ENCODE assay signal across 14 mouse cellular contexts in genomic region chr5:106205724-106206123, GRCm38 (mm10).
DNase-seq lines count a peak whose midpoint lies in the region; ATAC-seq and TF ChIP-seq lines count a peak whose summit lies in the region.
"Had no signal": no experiment of that assay in that cellular context is flagged by ENCODE, and none has a peak within 500 bp of the region (broad histone marks: within the 10 kb centered on the region; RNA-seq: fewer than 3 reads in every experiment).

No protein-coding gene starts in this region.

- no peaks in the 10 kb centered on the region for H3K27me3 ChIP-seq in forebrain, embryonic 11.5 days (ENCODE audit: control insufficient read depth, insufficient read depth, low read length)
- H3K27me3 ChIP-seq in limb, embryonic 12.5 days, result no peaks in the 10 kb centered on the region
- H3K27me3 ChIP-seq in neural tube, embryonic 12.5 days (replicated peaks), result no peaks in the 10 kb centered on the region
- H3K27me3 ChIP-seq in intestine, postnatal 0 days (replicated peaks; ENCODE audit: control insufficient read depth, insufficient read depth, low read length), result no peaks in the 10 kb centered on the region
- H3K27me3 ChIP-seq in kidney, embryonic 15.5 days, result no peaks in the 10 kb centered on the region
- H3K27me3 ChIP-seq: intestine, embryonic 15.5 days had no signal

- peak; percentile 70; the same call in 1 of the 2 replicates for ATAC-seq in forebrain, embryonic 11.5 days (replicated peaks; ENCODE audit: low FRiP score)
- ATAC-seq in limb, embryonic 12.5 days (ENCODE audit: insufficient number of reproducible peaks, insufficient read depth, low FRiP score, low TSS enrichment, low read depth), result no peak
- peak; percentile 75 for ATAC-seq in neural tube, embryonic 12.5 days (ENCODE audit: low FRiP score, low read depth)
- ATAC-seq in intestine, postnatal 0 days, result no peak
- ATAC-seq in kidney, embryonic 15.5 days (replicated peaks; ENCODE audit: low FRiP score), result no peak
- ATAC-seq: intestine, embryonic 15.5 days; Patski had no signal

- H3K4me1 ChIP-seq in forebrain, embryonic 11.5 days (replicated peaks; ENCODE audit: control insufficient read depth, insufficient read depth, low read length), result peaks cover 7% of the 10 kb centered on the region; the same call in 1 of the 2 replicates
- peaks cover 38% of the 10 kb centered on the region for H3K4me1 ChIP-seq in limb, embryonic 12.5 days (replicated peaks)
- peaks cover 13% of the 10 kb centered on the region for H3K4me1 ChIP-seq in neural tube, embryonic 12.5 days
- H3K4me1 ChIP-seq in intestine, postnatal 0 days (replicated peaks; ENCODE audit: control insufficient read depth, insufficient read depth, low read length), result no peaks in the 10 kb centered on the region
- H3K4me1 ChIP-seq in kidney, embryonic 15.5 days, result no peaks in the 10 kb centered on the region
- H3K4me1 ChIP-seq: intestine, embryonic 15.5 days; lung, embryonic 15.5 days had no signal

- H3K27ac ChIP-seq in forebrain, embryonic 11.5 days (ENCODE audit: low read depth, low read length), result no peak overlapping the region
- 0 out of 2 replicates have a peak overlapping the region, but pooled peaks have one; percentile 7 for H3K27ac ChIP-seq in limb, embryonic 12.5 days
- H3K27ac ChIP-seq in neural tube, embryonic 12.5 days, result no peak overlapping the region
- no peak overlapping the region for H3K27ac ChIP-seq in intestine, postnatal 0 days (ENCODE audit: low read depth, low read length)
- H3K27ac ChIP-seq in kidney, embryonic 15.5 days, result no peak overlapping the region
- H3K27ac ChIP-seq: intestine, embryonic 15.5 days; lung, embryonic 15.5 days had no signal

- no peaks in the 10 kb centered on the region for H3K9me3 ChIP-seq in forebrain, embryonic 11.5 days (ENCODE audit: control insufficient read depth, low read length)
- no peaks in the 10 kb centered on the region for H3K9me3 ChIP-seq in limb, embryonic 12.5 days
- H3K9me3 ChIP-seq in neural tube, embryonic 12.5 days, result no peaks in the 10 kb centered on the region
- no peaks in the 10 kb centered on the region for H3K9me3 ChIP-seq in intestine, postnatal 0 days (ENCODE audit: control insufficient read depth)
- H3K9me3 ChIP-seq in kidney, embryonic 15.5 days (replicated peaks), result no peaks in the 10 kb centered on the region
- H3K9me3 ChIP-seq: intestine, embryonic 15.5 days; lung, embryonic 15.5 days had no signal

- H3K4me3 ChIP-seq in forebrain, embryonic 11.5 days (ENCODE audit: low read depth, low read length), result no peak overlapping the region
- H3K4me3 ChIP-seq in limb, embryonic 12.5 days (replicated peaks), result no peak overlapping the region
- no peak overlapping the region for H3K4me3 ChIP-seq in neural tube, embryonic 12.5 days
- no peak overlapping the region for H3K4me3 ChIP-seq in intestine, postnatal 0 days (ENCODE audit: low read depth, low read length)
- H3K4me3 ChIP-seq in kidney, embryonic 15.5 days (replicated peaks), result no peak overlapping the region
- H3K4me3 ChIP-seq: intestine, embryonic 15.5 days; lung, embryonic 15.5 days had no signal

- DNase-seq in embryo, embryonic 10.5 days (ENCODE audit: low spot score), result peak; percentile 42
- DNase-seq in forebrain, embryonic 11.5 days (ENCODE audit: low spot score), result no peak
- DNase-seq in adrenal gland, postnatal 4 days (ENCODE audit: low spot score in 2 of 2), result no peak
- DNase-seq in layer of hippocampus, postnatal 25 days (ENCODE audit: extremely low spot score in 1 of 2, low spot score in 1 of 2), result no peak
- DNase-seq: adrenal gland, postnatal 14 days; cerebellum, adult 11 months; gastrocnemius, postnatal 14 days had no signal

- peak overlapping the region; percentile 43 for H3K9ac ChIP-seq in forebrain, embryonic 11.5 days (ENCODE audit: low read length)
- H3K9ac ChIP-seq in limb, embryonic 12.5 days (replicated peaks), result no peak overlapping the region
- H3K9ac ChIP-seq in neural tube, embryonic 12.5 days, result no peak overlapping the region
- no peak overlapping the region for H3K9ac ChIP-seq in intestine, postnatal 0 days (ENCODE audit: low read depth, low read length)
- H3K9ac ChIP-seq in kidney, embryonic 15.5 days, result no peak overlapping the region
- H3K9ac ChIP-seq: intestine, embryonic 15.5 days; lung, embryonic 15.5 days had no signal

- no peaks in the 10 kb centered on the region for H3K36me3 ChIP-seq in forebrain, embryonic 11.5 days (ENCODE audit: control insufficient read depth, insufficient read depth, low read length)
- no peaks in the 10 kb centered on the region for H3K36me3 ChIP-seq in limb, embryonic 12.5 days
- no peaks in the 10 kb centered on the region for H3K36me3 ChIP-seq in neural tube, embryonic 12.5 days
- H3K36me3 ChIP-seq in intestine, postnatal 0 days (ENCODE audit: control insufficient read depth, insufficient read depth), result no peaks in the 10 kb centered on the region
- no peaks in the 10 kb centered on the region for H3K36me3 ChIP-seq in kidney, embryonic 15.5 days
- H3K36me3 ChIP-seq: intestine, embryonic 15.5 days; lung, embryonic 15.5 days had no signal

- peak overlapping the region; percentile 33 for H3K4me2 ChIP-seq in forebrain, embryonic 11.5 days (ENCODE audit: low read depth, low read length, severe bottlenecking)
- peak overlapping the region; percentile 7; the same call in 1 of the 2 replicates for H3K4me2 ChIP-seq in limb, embryonic 12.5 days
- peak overlapping the region; percentile 25 for H3K4me2 ChIP-seq in neural tube, embryonic 12.5 days (replicated peaks)
- no peak overlapping the region for H3K4me2 ChIP-seq in intestine, postnatal 0 days (replicated peaks; ENCODE audit: low read depth)
- no peak overlapping the region for H3K4me2 ChIP-seq in kidney, embryonic 15.5 days
- H3K4me2 ChIP-seq: intestine, embryonic 15.5 days; lung, embryonic 15.5 days had no signal

- WGBS in forebrain, embryonic 11.5 days, result 8% methylated on average over 6 of the region's 6 CpGs
- 57% methylated on average over 6 of the region's 6 CpGs for WGBS in limb, embryonic 12.5 days
- 7% methylated on average over 6 of the region's 6 CpGs for WGBS in neural tube, embryonic 12.5 days
- WGBS in intestine, postnatal 0 days, result 50% methylated on average over 6 of the region's 6 CpGs
- WGBS in kidney, embryonic 15.5 days, result 53% methylated on average over 6 of the region's 6 CpGs

- no peak for TF ChIP-seq CTCF in intestine, postnatal 0 days (IDR thresholded peaks at IDR 0.05; ENCODE audit: low read depth)

Comparison
In these comparisons a context has a peak if more than half of its experiments do, and no peak if none do; other contexts are left out.
1. ATAC-seq: peak in forebrain, embryonic 11.5 days (single experiment) and neural tube, embryonic 12.5 days (single experiment); none in limb, embryonic 12.5 days (single experiment), intestine, postnatal 0 days (single experiment) and kidney, embryonic 15.5 days (single experiment).
2. H3K4me2 ChIP-seq: peak in forebrain, embryonic 11.5 days (single experiment), limb, embryonic 12.5 days (single experiment) and neural tube, embryonic 12.5 days (single experiment); none in intestine, postnatal 0 days (single experiment) and kidney, embryonic 15.5 days (single experiment).